Mouse (Mus musculus): ENCODE measurements around the gene Rbms3. TPM values are rescaled to one million over a fixed set of nuclear protein-coding genes. Genes with fewer than 3 reads are reported as not detected.

The Rbms3 gene
- total RNA-seq, 1 experiment from 2014 or later: not detected

DNA sequence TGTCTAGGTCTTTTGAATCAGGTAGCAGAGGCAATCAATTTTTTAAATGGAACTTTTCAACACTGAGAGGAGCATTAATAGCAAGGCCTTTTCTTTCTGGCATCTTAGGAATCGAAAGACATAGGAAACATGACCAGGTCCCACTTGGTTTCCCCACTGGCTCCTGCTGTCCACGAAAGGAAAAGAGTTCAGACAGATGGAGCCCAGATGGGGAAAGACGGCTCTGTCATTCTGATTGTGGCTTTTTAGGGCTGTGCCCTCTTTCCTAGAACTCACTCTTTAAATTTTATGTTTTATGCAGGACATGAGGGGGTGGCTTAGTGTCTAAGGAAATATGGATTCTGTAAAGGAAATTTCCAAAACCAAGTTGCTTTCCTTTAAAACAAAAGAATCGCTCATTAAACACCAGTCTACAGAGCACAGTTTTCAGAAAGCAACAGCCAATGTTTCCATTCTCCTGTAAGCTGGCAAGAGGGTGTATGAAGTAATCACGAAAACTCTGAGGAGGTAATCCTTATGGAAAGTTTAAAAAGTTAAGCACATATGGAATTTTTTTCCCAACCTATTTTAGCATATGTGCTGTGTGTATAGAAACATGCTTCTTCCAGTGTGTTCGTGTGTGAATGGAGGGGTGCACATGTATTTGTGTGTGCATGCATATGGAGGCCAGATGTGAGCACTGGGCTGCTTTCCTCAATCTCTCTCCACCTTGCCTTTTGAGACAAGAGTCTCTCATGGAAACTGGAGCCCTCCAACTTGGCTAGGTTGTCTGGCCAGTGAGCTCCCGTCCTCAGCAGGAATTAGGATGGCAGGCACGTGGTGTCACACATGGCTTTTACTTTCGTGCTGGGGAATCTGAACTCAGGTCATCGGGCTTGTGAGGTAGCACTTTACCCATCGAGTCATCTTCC is 843.3 kb downstream of the Rbms3 start:
- ATAC-seq (replicated peaks in 1 of 2; ENCODE audit: insufficient read depth in 1 of 2, low FRiP score in 2 of 2, low TSS enrichment in 1 of 2, low read depth in 1 of 2, poor library complexity in 2 of 2, severe bottlenecking in 2 of 2): no peak

- ATAC-seq (replicated peaks in 1 of 2; ENCODE audit: insufficient read depth in 1 of 2, low FRiP score in 2 of 2, low TSS enrichment in 1 of 2, low read depth in 1 of 2, poor library complexity in 2 of 2, severe bottlenecking in 2 of 2): no peak
Measured at GRCm38 (mm10) chr9:116771820-116772219, 857.9 kb downstream of the Rbms3 start.

GRCm38 (mm10) chr9:116769358-116770054 is 860.2 kb downstream of the Rbms3 start:
- no peak for ATAC-seq (replicated peaks in 1 of 2; ENCODE audit: insufficient read depth in 1 of 2, low FRiP score in 2 of 2, low TSS enrichment in 1 of 2, low read depth in 1 of 2, poor library complexity in 2 of 2, severe bottlenecking in 2 of 2)

DNA sequence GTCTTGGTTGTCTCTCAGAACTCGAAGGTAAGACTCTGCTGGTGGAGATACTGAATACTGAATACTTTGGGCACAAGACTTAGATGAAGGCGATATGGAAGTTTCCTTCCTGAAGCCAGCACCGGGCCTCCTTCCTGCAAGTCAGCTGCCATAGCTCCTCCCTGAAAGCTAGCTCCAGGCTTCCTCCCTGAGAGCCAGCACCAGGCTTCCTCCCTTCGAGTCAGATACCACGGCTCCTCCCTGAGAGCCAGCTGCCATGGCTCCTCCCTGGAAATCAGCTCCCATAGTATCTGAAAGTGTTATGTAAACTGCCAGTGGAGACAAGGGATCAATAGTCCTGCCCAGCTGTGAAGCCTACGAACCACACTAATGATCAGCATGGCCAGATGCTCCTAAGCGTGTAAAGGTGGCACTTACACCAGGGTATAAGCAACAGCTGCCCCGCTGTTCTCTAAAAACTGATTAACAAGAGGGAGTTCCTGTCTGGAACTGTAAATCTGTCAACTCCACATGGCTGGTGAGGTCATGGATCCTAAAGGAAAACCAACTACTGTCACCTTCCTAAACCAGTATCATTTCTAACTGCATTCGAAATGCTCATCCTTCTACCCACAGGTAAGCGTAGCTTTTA is 867.2 kb downstream of the Rbms3 start:
- ATAC-seq (replicated peaks in 1 of 2; ENCODE audit: insufficient read depth in 1 of 2, low FRiP score in 2 of 2, low TSS enrichment in 1 of 2, low read depth in 1 of 2, poor library complexity in 2 of 2, severe bottlenecking in 2 of 2): no peak

DNA sequence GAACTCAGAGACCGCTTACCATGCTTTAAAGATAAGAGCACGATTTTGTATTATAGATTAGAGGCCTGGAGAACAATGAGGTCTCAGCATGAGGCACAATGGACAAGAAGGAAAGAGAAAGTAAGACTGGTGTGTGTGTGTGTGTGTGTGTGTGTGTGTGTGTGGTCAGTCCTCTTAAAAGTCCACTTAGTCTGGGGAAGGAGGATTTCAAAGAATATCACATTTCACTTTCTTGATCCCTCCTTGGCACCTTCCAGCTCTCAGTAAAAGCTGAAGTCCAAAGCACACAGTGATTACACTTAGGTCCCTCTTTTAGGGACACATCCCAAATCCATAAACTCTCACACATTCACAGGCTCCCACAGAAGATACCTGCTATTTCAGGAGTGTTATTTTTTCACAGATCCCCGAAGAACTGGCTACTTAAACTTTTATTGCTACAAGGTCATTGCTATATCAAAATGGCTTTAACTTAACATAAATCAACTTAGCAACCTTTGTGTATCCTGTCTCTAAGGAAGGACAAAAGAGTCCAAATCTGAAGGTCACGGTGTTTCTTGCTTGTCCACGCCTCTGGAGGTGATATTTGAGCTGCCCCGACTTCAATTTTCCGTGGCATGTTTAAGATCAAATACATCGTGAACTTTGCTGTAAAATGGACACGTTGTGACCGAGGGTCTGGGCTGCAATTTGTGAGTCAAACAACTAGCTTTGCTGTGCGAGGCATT is 880.7 kb downstream of the Rbms3 start:
- no peak for ATAC-seq (replicated peaks in 1 of 2; ENCODE audit: insufficient read depth in 1 of 2, low FRiP score in 2 of 2, low TSS enrichment in 1 of 2, low read depth in 1 of 2, poor library complexity in 2 of 2, severe bottlenecking in 2 of 2)

DNA sequence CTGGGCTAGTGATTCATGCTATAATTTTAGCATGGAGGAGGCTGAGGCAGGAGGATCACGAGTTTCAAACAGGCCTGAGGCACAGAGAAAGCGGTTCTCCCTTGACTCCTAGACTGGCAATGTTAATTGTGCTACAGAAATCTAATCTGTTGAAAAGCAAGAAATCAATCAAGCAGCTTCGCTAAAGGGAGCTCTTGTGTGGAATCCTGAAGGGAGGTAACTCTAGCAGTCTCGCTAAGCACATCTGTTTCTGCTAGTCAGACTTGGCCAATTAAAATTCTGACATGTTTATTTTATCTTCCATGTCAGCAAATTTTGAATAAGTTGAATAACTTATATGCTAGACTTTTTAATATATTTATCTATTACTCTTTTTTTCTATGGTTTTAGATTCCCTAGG is 881.4 kb downstream of the Rbms3 start:
- no peak for ATAC-seq (replicated peaks in 1 of 2; ENCODE audit: insufficient read depth in 1 of 2, low FRiP score in 2 of 2, low TSS enrichment in 1 of 2, low read depth in 1 of 2, poor library complexity in 2 of 2, severe bottlenecking in 2 of 2)

DNA sequence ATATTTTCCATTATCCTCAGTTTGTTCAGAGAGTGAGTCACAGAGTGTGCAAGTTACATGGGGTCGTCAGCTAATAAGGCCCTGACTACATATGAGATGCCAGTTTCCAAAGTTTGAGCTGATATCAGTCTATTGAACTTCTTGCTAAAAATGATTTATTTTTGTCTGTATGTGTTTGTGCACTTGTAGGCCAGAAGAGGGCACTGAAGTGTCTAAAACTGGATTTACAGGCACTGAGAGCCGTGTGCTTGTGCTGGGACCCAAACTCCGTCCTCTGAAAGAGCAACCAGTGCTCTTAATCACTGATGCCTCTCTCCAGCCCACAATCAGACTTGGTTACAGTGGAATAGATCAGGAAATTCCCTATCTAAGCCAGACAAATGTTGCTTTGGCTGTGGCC is 882.8 kb downstream of the Rbms3 start:
- ATAC-seq (replicated peaks in 1 of 2; ENCODE audit: insufficient read depth in 1 of 2, low FRiP score in 2 of 2, low TSS enrichment in 1 of 2, low read depth in 1 of 2, poor library complexity in 2 of 2, severe bottlenecking in 2 of 2): no peak

DNA sequence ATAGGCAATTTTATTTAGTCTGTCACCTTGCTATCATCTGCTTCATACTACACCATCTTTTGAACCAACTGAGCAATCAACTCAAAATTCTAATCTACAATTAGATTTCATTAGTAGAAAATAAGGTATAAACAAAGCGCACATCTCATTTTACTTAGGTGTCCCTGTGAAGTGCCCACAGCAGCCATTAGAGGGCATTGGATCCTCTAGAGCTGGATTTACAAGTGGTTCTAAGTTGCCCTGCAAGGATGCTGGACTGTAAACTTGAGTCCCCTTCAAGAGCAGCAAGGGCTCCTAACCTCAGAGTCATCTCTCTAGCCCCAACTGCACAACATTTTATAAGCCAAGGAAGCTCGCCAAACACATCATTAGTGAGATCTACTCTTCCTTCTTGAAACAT is 891.9 kb downstream of the Rbms3 start:
- ATAC-seq (replicated peaks in 1 of 2; ENCODE audit: insufficient read depth in 1 of 2, low FRiP score in 2 of 2, low TSS enrichment in 1 of 2, low read depth in 1 of 2, poor library complexity in 2 of 2, severe bottlenecking in 2 of 2): no peak

DNA sequence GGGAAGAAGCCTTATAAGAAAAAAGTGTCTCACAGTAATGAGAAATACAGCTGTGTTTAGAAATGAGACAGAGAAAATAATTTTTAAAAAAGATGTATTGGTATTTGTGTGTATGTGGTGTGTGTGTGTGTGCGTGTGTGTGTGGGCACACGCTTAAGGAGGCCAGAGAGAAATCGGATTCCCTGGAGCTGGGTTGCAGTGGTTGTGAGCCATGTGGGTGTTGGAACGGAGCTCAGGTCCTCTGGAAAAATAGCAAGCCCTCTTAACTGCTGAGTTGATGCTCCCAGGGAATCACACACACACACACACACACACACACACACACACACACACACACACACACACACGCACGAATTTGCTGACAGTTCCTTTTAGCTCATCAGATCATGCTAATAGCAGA is 900.5 kb downstream of the Rbms3 start:
- ATAC-seq (replicated peaks in 1 of 2; ENCODE audit: insufficient read depth in 1 of 2, low FRiP score in 2 of 2, low TSS enrichment in 1 of 2, low read depth in 1 of 2, poor library complexity in 2 of 2, severe bottlenecking in 2 of 2): no peak

- ATAC-seq (replicated peaks in 1 of 2; ENCODE audit: insufficient read depth in 1 of 2, low FRiP score in 2 of 2, low TSS enrichment in 1 of 2, low read depth in 1 of 2, poor library complexity in 2 of 2, severe bottlenecking in 2 of 2): no peak
Measured at GRCm38 (mm10) chr9:116728655-116729054, 901.1 kb downstream of the Rbms3 start.

DNA sequence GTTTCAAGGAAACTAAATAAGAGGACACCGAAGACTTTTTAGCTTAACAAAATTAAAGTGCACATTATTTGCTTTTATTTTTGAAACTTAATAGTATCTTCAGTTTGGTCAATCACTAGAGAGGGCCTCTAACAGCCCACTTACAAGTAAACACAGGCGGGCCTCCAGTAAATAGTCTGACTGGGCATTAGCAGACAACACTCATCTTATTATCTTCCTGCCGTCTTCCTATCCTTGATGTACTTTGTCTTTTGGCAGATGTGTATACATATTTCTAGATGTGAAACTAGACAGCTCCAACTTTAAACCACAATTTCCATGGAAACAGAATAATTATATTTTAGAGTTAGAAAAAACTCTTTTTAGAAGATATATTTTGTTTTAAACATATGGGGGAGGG is 901.6 kb downstream of the Rbms3 start:
- no peak for ATAC-seq (replicated peaks in 1 of 2; ENCODE audit: insufficient read depth in 1 of 2, low FRiP score in 2 of 2, low TSS enrichment in 1 of 2, low read depth in 1 of 2, poor library complexity in 2 of 2, severe bottlenecking in 2 of 2)

DNA sequence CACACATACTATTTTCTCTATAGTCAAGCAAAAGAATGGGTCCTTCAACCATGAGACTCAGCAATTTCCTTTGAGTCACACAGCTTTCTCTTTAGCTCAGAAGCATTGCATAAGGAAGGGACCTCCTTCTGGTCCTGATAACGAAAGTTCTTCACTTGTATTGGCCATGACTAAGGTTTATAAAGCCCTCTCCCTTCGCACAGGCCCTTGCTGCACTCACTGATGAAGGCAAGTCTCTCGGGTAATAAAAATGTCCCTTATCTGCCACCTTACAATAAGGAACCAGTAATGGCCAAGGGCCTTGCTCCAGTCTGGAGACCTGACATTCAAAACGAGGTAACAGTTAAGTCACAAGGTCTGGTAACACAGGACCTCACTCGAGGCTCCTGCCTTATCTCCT is 905.1 kb downstream of the Rbms3 start:
- no peak for ATAC-seq (replicated peaks in 1 of 2; ENCODE audit: insufficient read depth in 1 of 2, low FRiP score in 2 of 2, low TSS enrichment in 1 of 2, low read depth in 1 of 2, poor library complexity in 2 of 2, severe bottlenecking in 2 of 2)

GRCm38 (mm10) chr9:116703119-116703518 is 926.6 kb downstream of the Rbms3 start:
- ATAC-seq (replicated peaks in 1 of 2; ENCODE audit: insufficient read depth in 1 of 2, low FRiP score in 2 of 2, low TSS enrichment in 1 of 2, low read depth in 1 of 2, poor library complexity in 2 of 2, severe bottlenecking in 2 of 2): no peak

DNA sequence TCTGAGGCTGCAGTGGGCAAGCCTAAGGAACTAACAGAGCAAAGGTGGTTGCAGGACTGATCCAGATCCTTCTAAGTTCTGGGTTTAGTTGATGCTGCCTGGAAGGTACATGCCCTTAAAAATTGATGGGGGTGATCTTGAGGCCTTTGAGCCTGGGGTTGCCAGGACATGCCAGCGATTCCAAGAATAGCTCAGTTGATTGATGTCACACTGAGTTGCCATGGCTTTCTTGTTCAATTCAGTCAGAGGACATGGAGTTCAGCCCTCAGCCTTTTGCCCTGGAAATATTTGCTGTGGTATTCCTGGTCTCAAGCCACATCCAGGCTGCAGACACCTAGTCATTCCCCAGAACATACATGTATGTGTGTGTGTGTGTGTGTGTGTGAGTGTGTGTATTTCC is 927.1 kb downstream of the Rbms3 start:
- ATAC-seq (replicated peaks in 1 of 2; ENCODE audit: insufficient read depth in 1 of 2, low FRiP score in 2 of 2, low TSS enrichment in 1 of 2, low read depth in 1 of 2, poor library complexity in 2 of 2, severe bottlenecking in 2 of 2): no peak

DNA sequence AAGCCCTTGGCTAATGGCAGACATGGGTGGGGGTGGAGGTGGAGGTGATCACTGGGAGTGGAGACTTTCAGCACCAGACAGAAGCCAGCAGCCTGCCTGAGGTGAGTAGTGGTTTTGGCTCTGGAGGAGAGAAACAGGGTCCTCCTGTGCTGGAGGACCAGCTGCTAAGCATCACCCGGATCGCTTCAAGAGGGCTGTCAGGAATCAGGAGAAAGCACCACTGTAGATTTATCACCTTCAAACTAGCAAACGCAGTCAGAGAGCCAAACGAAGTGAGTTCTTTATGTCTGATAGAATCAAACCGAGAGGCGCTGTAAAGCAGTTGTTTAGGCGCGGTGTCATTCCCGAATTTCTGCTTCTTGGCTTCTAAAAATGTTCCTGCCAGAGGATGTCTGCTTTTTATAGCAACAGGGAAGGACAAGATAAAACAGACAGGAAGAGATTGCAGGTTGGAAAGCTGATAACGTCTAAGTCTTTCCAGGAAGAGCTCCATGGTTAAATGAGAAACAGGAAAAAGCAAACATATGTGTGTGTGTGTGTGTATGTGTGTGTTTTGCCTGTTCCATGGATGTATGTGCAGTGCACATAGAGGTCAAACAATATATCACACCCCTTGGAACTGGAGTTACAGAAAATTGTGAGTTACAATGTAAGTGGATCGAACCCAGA is 928.1 kb downstream of the Rbms3 start:
- ATAC-seq (replicated peaks in 1 of 2; ENCODE audit: insufficient read depth in 1 of 2, low FRiP score in 2 of 2, low TSS enrichment in 1 of 2, low read depth in 1 of 2, poor library complexity in 2 of 2, severe bottlenecking in 2 of 2): no peak

GRCm38 (mm10) chr9:116688615-116689014 is 941.1 kb downstream of the Rbms3 start:
- no peak for ATAC-seq (replicated peaks in 1 of 2; ENCODE audit: insufficient read depth in 1 of 2, low FRiP score in 2 of 2, low TSS enrichment in 1 of 2, low read depth in 1 of 2, poor library complexity in 2 of 2, severe bottlenecking in 2 of 2)

DNA sequence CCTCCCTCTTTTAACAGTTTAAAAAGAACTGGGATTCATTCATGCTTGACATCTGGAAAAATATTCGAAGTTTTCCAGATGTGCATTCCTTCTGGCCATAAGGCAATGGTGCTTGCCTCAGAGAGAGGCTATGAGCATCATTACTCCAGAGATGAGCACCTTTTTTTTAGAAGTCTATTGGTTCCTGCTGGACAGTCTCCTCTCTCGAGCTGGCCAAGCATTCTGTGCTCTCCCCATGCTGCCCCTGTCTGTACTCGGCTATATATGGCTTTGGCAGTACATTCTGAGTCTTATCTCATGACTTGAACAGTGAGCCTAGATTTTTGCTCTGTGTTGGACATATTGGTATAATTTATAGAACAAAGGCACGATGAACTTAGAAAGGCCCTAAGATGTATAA is 952.6 kb downstream of the Rbms3 start:
- no peak for ATAC-seq (replicated peaks in 1 of 2; ENCODE audit: insufficient read depth in 1 of 2, low FRiP score in 2 of 2, low TSS enrichment in 1 of 2, low read depth in 1 of 2, poor library complexity in 2 of 2, severe bottlenecking in 2 of 2)

Measured in hematopoietic stem cell, adult 5-6 weeks (primary cell).